Mouse (Mus musculus) heart, postnatal 14 days (tissue): ENCODE measurements around the gene Olfr54. TPM values are rescaled to one million over a fixed set of nuclear protein-coding genes. Genes with fewer than 3 reads are reported as not detected.

Experiments
- DNase-seq, 2 experiments: peaks; one replicate each; pipeline ENCODE4 v3.0.0; 2021 to 2022
- intact Hi-C: fragments of 180-260 bp; cut with DNase I; formaldehyde crosslinking; loops from one replicate; pipeline ENCODE4 v1.15.1; 2025
- total RNA-seq, 2 experiments: library from RNA; stranded (reverse); gene quantifications; 2 replicates each; pipeline ENCODE4 v1.2.3; 2021

Gene Olfr54
- total RNA-seq, 2 experiments from 2014 or later = not detected

DNA sequence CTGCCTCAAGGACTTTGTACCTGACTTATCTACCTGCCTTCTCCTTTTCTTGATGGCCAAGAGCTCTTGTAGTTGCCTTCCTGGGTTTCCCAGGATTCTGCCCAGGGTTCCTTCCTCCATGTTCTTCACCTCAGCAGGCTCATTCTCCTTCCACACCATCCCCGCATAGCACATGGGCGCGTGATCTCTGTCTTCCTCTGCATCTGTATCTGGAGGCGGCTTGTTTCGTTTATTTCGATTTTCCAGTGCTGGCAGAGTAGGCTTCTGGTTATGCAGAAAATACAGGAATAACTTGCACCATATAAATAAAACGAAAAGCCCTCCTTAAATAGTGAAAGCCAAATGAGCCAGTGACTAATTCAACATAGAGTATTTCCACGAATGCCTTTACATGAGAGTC is 49.8 kb downstream of the Olfr54 start:
- intact Hi-C loops = no loop called here
- DNase-seq = no peak

Other genes starting within 250 kb of the Olfr54 start
- gene Zfp354c, start 186.5 kb upstream of the Olfr54 start, total RNA-seq = 1 to 10 TPM; 5.0 to 5.3 TPM
- 1 to 10 TPM in 1 of 2 experiments, under 1 TPM in 1; 0.76 to 1.1 TPM for gene Zfp879, start 172.7 kb upstream of the Olfr54 start, total RNA-seq
- not detected for gene Grm6, start 163.6 kb upstream of the Olfr54 start, total RNA-seq
- gene Zfp454, start 126.6 kb upstream of the Olfr54 start, total RNA-seq = 1 to 10 TPM in 1 of 2 experiments, under 1 TPM in 1; 0.78 to 1.3 TPM
- 1 to 10 TPM; 2.6 to 3.2 TPM for gene Zfp2, start 98.1 kb upstream of the Olfr54 start, total RNA-seq
- 1 to 10 TPM in 1 of 2 experiments, under 1 TPM in 1; 0.96 to 1.7 TPM for gene Zfp354b, start 82.6 kb upstream of the Olfr54 start, total RNA-seq
- gene 4933414I15Rik, start 70.5 kb upstream of the Olfr54 start, total RNA-seq = not detected
- not detected for gene Prop1, start 60.5 kb upstream of the Olfr54 start, total RNA-seq
- gene Olfr1378, start 47.7 kb upstream of the Olfr54 start, total RNA-seq = not detected
- gene Olfr1377, start 32.3 kb upstream of the Olfr54 start, total RNA-seq = not detected
- gene Olfr51, start 10.6 kb upstream of the Olfr54 start, total RNA-seq = not detected
- gene Olfr1375, start 33.9 kb downstream of the Olfr54 start, total RNA-seq = not detected
- 1 to 10 TPM; 1.7 to 2.1 TPM for gene Zfp354a, start 45.0 kb downstream of the Olfr54 start, total RNA-seq
- not detected for gene Gm12569, start 206.2 kb downstream of the Olfr54 start, total RNA-seq
- gene Clk4, start 247.5 kb downstream of the Olfr54 start, total RNA-seq = 10 to 100 TPM; 47.8 to 59.2 TPM
- gene BC049762, start 248.8 kb downstream of the Olfr54 start, total RNA-seq = not detected